In genomic region chr8:70396184-70396583, GRCm38 (mm10) we compare ENCODE assay signal across 18 mouse cellular contexts. TPM values are rescaled to one million over a fixed set of nuclear protein-coding genes. Genes with fewer than 3 reads are reported as not detected.
DNase-seq lines count a peak whose midpoint lies in the region; ATAC-seq and TF ChIP-seq lines count a peak whose summit lies in the region.
"Had no signal": no experiment of that assay in that cellular context is flagged by ENCODE, and none has a peak within 500 bp of the region (broad histone marks: within the 10 kb centered on the region; RNA-seq: fewer than 3 reads in every experiment).

No protein-coding gene starts in this region.

- peak overlapping the region; percentile 94 for H3K27ac ChIP-seq in cerebellum, adult 2 months (ENCODE audit: insufficient read depth, low read length)
- H3K27ac ChIP-seq in gastrocnemius, adult 2 months: peak overlapping the region; percentile 43; the same call in 1 of the 2 replicates
- peak overlapping the region; percentile 77 for H3K27ac ChIP-seq in layer of hippocampus, adult 2 months
- H3K27ac ChIP-seq in stomach, postnatal 0 days (replicated peaks): no peak overlapping the region
- H3K27ac ChIP-seq: limb, embryonic 12.5 days had no signal

- H3K4me1 ChIP-seq in cerebellum, adult 2 months (ENCODE audit: control insufficient read depth, insufficient read depth, low read length): peaks cover 66% of the 10 kb centered on the region
- H3K4me1 ChIP-seq in stomach, postnatal 0 days (replicated peaks; ENCODE audit: control insufficient read depth, insufficient read depth): no peaks in the 10 kb centered on the region
- H3K4me1 ChIP-seq: limb, embryonic 12.5 days had no signal

- H3K36me3 ChIP-seq in stomach, postnatal 0 days (ENCODE audit: control insufficient read depth, insufficient read depth, low read length): 0 out of 2 replicates have a peak, but pooled peaks cover 8% of the 10 kb centered on the region

- H3K9ac ChIP-seq in stomach, postnatal 0 days (ENCODE audit: low read length): peak overlapping the region; percentile 2; the same call in 1 of the 2 replicates
- H3K9ac ChIP-seq: heart, embryonic 12.5 days; limb, embryonic 12.5 days; liver, postnatal 0 days had no signal

- H3K4me2 ChIP-seq in stomach, postnatal 0 days (replicated peaks; ENCODE audit: low read depth): no peak overlapping the region
- H3K4me2 ChIP-seq: heart, embryonic 12.5 days; limb, embryonic 12.5 days; liver, embryonic 11.5 days; midbrain, embryonic 11.5 days had no signal

- 22% methylated on average over 5 of the region's 5 CpGs for WGBS in cerebellum, adult 2 months
- 71% methylated on average over 5 of the region's 5 CpGs for WGBS in stomach, postnatal 0 days

- no peak for TF ChIP-seq CTCF in cerebellum, adult 2 months (IDR thresholded peaks at IDR 0.05; ENCODE audit: borderline replicate concordance, insufficient read depth, low read depth, low read length)
- TF ChIP-seq CTCF in gastrocnemius, adult 2 months (IDR thresholded peaks at IDR 0.05): no peak
- no peak for TF ChIP-seq CTCF in layer of hippocampus, adult 2 months (conservative IDR thresholded peaks at IDR 0.05)
- TF ChIP-seq CTCF in stomach, postnatal 0 days (IDR thresholded peaks at IDR 0.05; ENCODE audit: low read depth): no peak

- no peak overlapping the region for H3K4me3 ChIP-seq in cerebellum, adult 2 months (replicated peaks; ENCODE audit: insufficient read depth, low read depth, low read length)
- no peak overlapping the region for H3K4me3 ChIP-seq in gastrocnemius, adult 2 months
- H3K4me3 ChIP-seq in layer of hippocampus, adult 2 months: no peak overlapping the region
- H3K4me3 ChIP-seq in stomach, postnatal 0 days (ENCODE audit: low read depth, low read length): no peak overlapping the region
- H3K4me3 ChIP-seq: heart, embryonic 12.5 days; limb, embryonic 12.5 days had no signal

- no peaks in the 10 kb centered on the region for H3K27me3 ChIP-seq in cerebellum, adult 2 months (ENCODE audit: control insufficient read depth, insufficient read depth, low read length)
- H3K27me3 ChIP-seq in stomach, postnatal 0 days (ENCODE audit: control insufficient read depth, insufficient read depth, low read length): no peaks in the 10 kb centered on the region
- H3K27me3 ChIP-seq: heart, embryonic 12.5 days; limb, embryonic 12.5 days had no signal

- H3K9me3 ChIP-seq in stomach, postnatal 0 days (ENCODE audit: control insufficient read depth, low read length): no peaks in the 10 kb centered on the region
- H3K9me3 ChIP-seq: heart, embryonic 12.5 days; limb, embryonic 12.5 days had no signal

- intact Hi-C loops in gastrocnemius, adult 2 months (cut with DNase I): loop anchor here (5.0 kb wide), 1 partner anchor 41 kb away; the partner anchor contains the start of gene Crtc1

- no peak for ATAC-seq in stomach, postnatal 0 days (ENCODE audit: low FRiP score, low TSS enrichment)
- ATAC-seq: liver, postnatal 0 days had no signal

- TF ChIP-seq POLR2A in cerebellum, adult 2 months (IDR thresholded peaks at IDR 0.05; ENCODE audit: borderline replicate concordance, insufficient read depth, low read length): no peak

- no peak for TF ChIP-seq EP300 in stomach, postnatal 0 days (optimal IDR thresholded peaks at IDR 0.05)

- DNase-seq in cerebellum, adult 2 months: no peak
- no peak for DNase-seq in cerebellum, adult 9-10 months
- no peak for DNase-seq in gastrocnemius, adult 2 months
- no peak for DNase-seq in gastrocnemius, postnatal 4 days (ENCODE audit: low spot score in 2 of 2)
- DNase-seq in layer of hippocampus, adult 2 months (ENCODE audit: low spot score in 2 of 2): no peak
- DNase-seq in layer of hippocampus, adult 9-11 months: no peak
- no peak for DNase-seq in stomach, postnatal 0 days (ENCODE audit: low spot score)
- DNase-seq in thymus, postnatal 25 days: no peak
- DNase-seq: embryo, embryonic 11 days; kidney, adult 8-10 months; liver, postnatal 0 days; lung, postnatal 14 days; thymus, adult 2 months had no signal

RNA-seq across cellular contexts. Expression of gene Comp, which starts 22.8 kb away (rescaled TPM):
- polyA plus RNA-seq in cerebellum, adult 2 months (2012; rRNA removed): 2.2 and 3.1 TPM in 2 replicates
- total RNA-seq in gastrocnemius, adult 2 months (2021): 10 to 100 TPM in 1 of 2 experiments, 1 to 10 TPM in 1; 5.5 to 31.2 TPM
- total RNA-seq in gastrocnemius, postnatal 4 days (2021): 1 to 10 TPM; 4.6 to 9.3 TPM
- under 1 TPM; 0.29 to 0.56 TPM for total RNA-seq in layer of hippocampus, adult 2 months (2021)
- 0.15 and 0.42 TPM in 2 replicates for polyA plus RNA-seq in stomach, postnatal 0 days (2015; fragmentation: Nextera tagmentation; extraction: Ambion mirVana)
- total RNA-seq: megakaryocyte progenitor cell, adult 5-6 weeks had no signal
- polyA plus RNA-seq: midbrain, embryonic 11.5 days had no signal

RNA-seq across cellular contexts. Expression of gene Upf1, which starts 43.1 kb away (rescaled TPM):
- 37.9 and 41.3 TPM in 2 replicates for polyA plus RNA-seq in cerebellum, adult 2 months (2012; rRNA removed)
- 10 to 100 TPM; 28.1 to 35.1 TPM for total RNA-seq in gastrocnemius, adult 2 months (2021)
- 10 to 100 TPM; 45.0 to 47.9 TPM for total RNA-seq in gastrocnemius, postnatal 4 days (2021)
- 10 to 100 TPM; 67.7 to 68.7 TPM for total RNA-seq in layer of hippocampus, adult 2 months (2021)
- polyA plus RNA-seq in stomach, postnatal 0 days (2015; fragmentation: Nextera tagmentation; extraction: Ambion mirVana): 9.5 and 9.6 TPM in 2 replicates

RNA-seq across cellular contexts. Expression of gene Crtc1, which starts 43.2 kb away (rescaled TPM):
- 90.2 and 105 TPM in 2 replicates for polyA plus RNA-seq in cerebellum, adult 2 months (2012; rRNA removed)
- 1 to 10 TPM; 8.9 to 9.5 TPM for total RNA-seq in gastrocnemius, adult 2 months (2021)
- 10 to 100 TPM; 16.4 to 20.8 TPM for total RNA-seq in gastrocnemius, postnatal 4 days (2021)
- total RNA-seq in layer of hippocampus, adult 2 months (2021): 100 to 1,000 TPM; 191 to 208 TPM
- 8.0 and 8.4 TPM in 2 replicates for polyA plus RNA-seq in stomach, postnatal 0 days (2015; fragmentation: Nextera tagmentation; extraction: Ambion mirVana)

Comparison
In these comparisons a context has a peak if more than half of its experiments do, and no peak if none do; other contexts are left out.
1. RNA of gene Crtc1, which starts 43.2 kb away (total RNA-seq): 191 to 208 TPM in layer of hippocampus, adult 2 months; 16.4 to 20.8 TPM in gastrocnemius, postnatal 4 days and 8.9 to 9.5 TPM in gastrocnemius, adult 2 months; every median in the first group is over 4 times any median in the second.